Mouse (Mus musculus) megakaryocyte, embryonic 14.5 days (primary cell): ENCODE data around the gene Ick.

Source experiments
- FLI1 ChIP-seq: IDR thresholded peaks from 2 replicates; pipeline ENCODE4 v1.6.1; 2012; ENCODE audit warnings: low read length, inconsistent platforms, mixed read lengths
- GATA1 ChIP-seq: IDR thresholded peaks from 3 replicates; pipeline ENCODE4 v1.6.1; 2012; ENCODE audit warnings: mixed read lengths, low read length, inconsistent platforms, borderline replicate concordance

- TF ChIP-seq GATA1 (no peak), FLI1 (no peak)
These were observed 37.1 kb downstream of the Ick start for GRCm38 (mm10) chr9:78146099-78146498.
